Mouse (Mus musculus) G1E (cell line): Measurements from ENCODE around the gene Lrrc8e. TPM values are rescaled to one million over a fixed set of nuclear protein-coding genes. Genes with fewer than 3 reads are reported as not detected.

Experiments
- ATAC-seq: 2 replicates; pipeline ENCODE4 v1.8.0; 2016; ENCODE audit warnings: mild to moderate bottlenecking; ENCODE audit not compliant: insufficient number of reproducible peaks, poor library complexity, low FRiP score, severe bottlenecking; ENCODE audit errors: extremely low read depth
- DNase-seq: peaks from one replicate; pipeline ENCODE4 v3.0.0; 2012; ENCODE audit warnings: low spot score
- H3K27me3 ChIP-seq: 2 replicates; pipeline ENCODE4 v1.6.1; 2012; ENCODE audit warnings: mild to moderate bottlenecking, low read length, inconsistent platforms; ENCODE audit not compliant: insufficient read depth
- H3K36me3 ChIP-seq: replicated peaks from 2 replicates; pipeline ENCODE3; 2012; ENCODE audit warnings: mild to moderate bottlenecking, inconsistent platforms
- H3K4me1 ChIP-seq: 2 replicates; pipeline ENCODE4 v1.6.1; 2012; ENCODE audit warnings: low read depth, low read length, inconsistent platforms, mixed read lengths; ENCODE audit not compliant: insufficient read depth
- H3K4me3 ChIP-seq: 2 replicates; pipeline ENCODE4 v1.5.1; 2012; ENCODE audit warnings: low read depth, mild to moderate bottlenecking, inconsistent platforms, low read length, moderate library complexity, mixed read lengths
- H3K9me3 ChIP-seq: replicated peaks from 2 replicates; pipeline ENCODE4 v1.6.1; 2012; ENCODE audit warnings: inconsistent platforms
- CTCF ChIP-seq: IDR thresholded peaks from 2 replicates; pipeline ENCODE4 v1.5.1; 2012; ENCODE audit warnings: low read depth, low read length, inconsistent platforms, mixed read lengths
- GATA1 ChIP-seq: IDR thresholded peaks from 2 replicates; pipeline ENCODE4 v1.6.1; 2012; ENCODE audit warnings: borderline replicate concordance, low read length, inconsistent platforms, mixed read lengths
- GATA2 ChIP-seq: IDR thresholded peaks from 2 replicates; pipeline ENCODE4 v1.6.1; 2012; ENCODE audit warnings: low read depth, low read length, inconsistent platforms, borderline replicate concordance
- POLR2AphosphoS5 ChIP-seq: IDR thresholded peaks from 2 replicates; pipeline ENCODE4 v1.6.1; 2012; ENCODE audit warnings: low read depth, low read length, inconsistent platforms; ENCODE audit not compliant: insufficient replicate concordance
- TAL1 ChIP-seq: conservative IDR thresholded peaks from 2 replicates; pipeline ENCODE4 v1.6.1; 2012; ENCODE audit warnings: low read depth, low read length, inconsistent platforms, mixed read lengths
- polyA plus RNA-seq: library from polyadenylated mRNA; stranded (reverse); fragments of >175 nt; gene quantifications from 2 replicates; pipeline ENCODE4 v1.2.3, GENCODE M21; 2012
- total RNA-seq, 2 experiments: library from RNA; stranded (forward) in 1 of 2; stranded (reverse) in 1 of 2; fragments of 200-1000 nt in 1 of 2; fragments of >200 nt in 1 of 2; fragmentation: Nextera tagmentation in 1 of 2; gene quantifications; 2 replicates each; pipeline ENCODE4 v1.2.3; 2014 to 2017

The Lrrc8e gene
- total and polyA plus RNA-seq, 3 experiments, result 0.04 to 2.6 (median 0.23) TPM

GRCm38 (mm10) chr8:4216791-4217621 lies 9.6 kb upstream of the Lrrc8e start, which contains the start of gene Prr36:
TSS of gene Prr36 (minus strand) at chr8:4217459.
- H3K27me3 ChIP-seq, result peaks cover 45% of the 10 kb centered on the region

GRCm38 (mm10) chr8:4219617-4220016 lies 7.0 kb upstream of the Lrrc8e start:
- ATAC-seq (no peak), DNase-seq (no peak)
- Histone ChIP-seq H3K4me1 (peaks cover 5% of the 10 kb centered on the region), H3K27me3 (peaks cover 51% of the 10 kb centered on the region), H3K36me3 (no peaks in the 10 kb centered on the region), H3K9me3 (no peaks in the 10 kb centered on the region), H3K4me3 (no peak overlapping the region)
- TF ChIP-seq CTCF, result no peak
- TF ChIP-seq GATA1, result no peak
- no peak for TF ChIP-seq GATA2
- TF ChIP-seq POLR2AphosphoS5, result no peak
- TF ChIP-seq TAL1, result no peak

More at GRCm38 (mm10) chr8:4216791-4217621, 9.6 kb upstream of the Lrrc8e start, which contains the start of gene Prr36:
- DNase-seq (no peak), ATAC-seq (no peak)
- Histone ChIP-seq H3K36me3 (no peaks in the 10 kb centered on the region), H3K9me3 (no peaks in the 10 kb centered on the region), H3K4me1 (peaks cover 25% of the 10 kb centered on the region), H3K4me3 (no peak within 1 kb of the TSS)
- TF ChIP-seq POLR2AphosphoS5, result no peak
- TF ChIP-seq GATA1, result no peak
- TF ChIP-seq GATA2, result no peak
- TF ChIP-seq CTCF, result no peak
- TF ChIP-seq TAL1, result no peak

GRCm38 (mm10) chr8:4222059-4222458 lies 4.6 kb upstream of the Lrrc8e start:
- no peak for TF ChIP-seq GATA1
- TF ChIP-seq GATA2, result no peak
- TF ChIP-seq CTCF, result no peak
- no peak for TF ChIP-seq POLR2AphosphoS5
- no peak for TF ChIP-seq TAL1
- no peaks in the 10 kb centered on the region for H3K4me1 ChIP-seq
- H3K36me3 ChIP-seq, result no peaks in the 10 kb centered on the region
- no peaks in the 10 kb centered on the region for H3K9me3 ChIP-seq
- no peak for ATAC-seq
- peaks cover 50% of the 10 kb centered on the region for H3K27me3 ChIP-seq
- no peak for DNase-seq
- no peak overlapping the region for H3K4me3 ChIP-seq

- TF ChIP-seq TAL1 (no peak), CTCF (no peak), POLR2AphosphoS5 (no peak), GATA2 (no peak), GATA1 (no peak)
- H3K36me3 ChIP-seq, result no peaks in the 10 kb centered on the region
- no peak for ATAC-seq
- peaks cover 56% of the 10 kb centered on the region for H3K27me3 ChIP-seq
- no peak for DNase-seq
- peaks cover 2% of the 10 kb centered on the region; the same call in 1 of the 2 replicates for H3K4me1 ChIP-seq
- H3K9me3 ChIP-seq, result no peaks in the 10 kb centered on the region
- no peak overlapping the region for H3K4me3 ChIP-seq
These were observed 304 bp upstream of the Lrrc8e start for GRCm38 (mm10) chr8:4226323-4226722.

- no peak for DNase-seq
- TF ChIP-seq POLR2AphosphoS5 (no peak), GATA1 (no peak), CTCF (no peak), GATA2 (no peak), TAL1 (no peak)
- H3K36me3 ChIP-seq, result no peaks in the 10 kb centered on the region
- no peak for ATAC-seq
- H3K4me3 ChIP-seq, result no peak overlapping the region
- H3K27me3 ChIP-seq, result peaks cover 62% of the 10 kb centered on the region
- H3K4me1 ChIP-seq, result peaks cover 2% of the 10 kb centered on the region; the same call in 1 of the 2 replicates
- no peaks in the 10 kb centered on the region for H3K9me3 ChIP-seq
These were observed 1.3 kb downstream of the Lrrc8e start for GRCm38 (mm10) chr8:4227919-4228318.

- H3K36me3 ChIP-seq, result no peaks in the 10 kb centered on the region
- ATAC-seq, result no peak
- H3K27me3 ChIP-seq, result peaks cover 58% of the 10 kb centered on the region
- H3K4me3 ChIP-seq, result no peak overlapping the region
- DNase-seq, result no peak
- TF ChIP-seq GATA1 (no peak), POLR2AphosphoS5 (no peak), CTCF (no peak), GATA2 (no peak)
- peaks cover 2% of the 10 kb centered on the region; the same call in 1 of the 2 replicates for H3K4me1 ChIP-seq
- H3K9me3 ChIP-seq, result no peaks in the 10 kb centered on the region
These were observed 3.2 kb downstream of the Lrrc8e start for GRCm38 (mm10) chr8:4229784-4230183.
